11 mouse cellular contexts compared by ENCODE assay signal in the genomic region with DNA sequence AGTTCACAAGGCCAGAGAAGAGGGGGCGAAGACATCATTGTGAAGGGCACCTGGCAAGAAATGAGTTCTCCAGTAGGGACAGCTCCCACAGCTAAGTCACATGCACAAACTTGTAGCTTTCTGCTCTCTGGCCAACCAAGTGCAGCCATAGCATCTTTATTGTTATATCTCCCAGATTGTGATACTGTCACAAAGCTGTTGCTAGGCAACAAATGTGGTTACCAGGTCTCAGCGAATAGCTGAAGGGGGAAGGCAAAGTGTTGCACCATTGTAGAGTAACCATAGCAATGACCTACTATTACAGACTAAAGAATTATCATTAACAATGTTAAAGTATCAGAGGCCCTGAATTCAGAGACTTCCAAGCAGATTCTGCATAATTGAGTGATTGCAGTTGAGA. TPM values are rescaled to one million over a fixed set of nuclear protein-coding genes. Genes with fewer than 3 reads are reported as not detected.
A peak's percentile ranks its signal among the peaks of the same experiment; 100 is the strongest.
DNase-seq lines count a peak whose midpoint lies in the region; ATAC-seq and TF ChIP-seq lines count a peak whose summit lies in the region.
"Had no signal": no experiment of that assay in that cellular context is flagged by ENCODE, and none has a peak within 500 bp of the region (broad histone marks: within the 10 kb centered on the region; RNA-seq: fewer than 3 reads in every experiment).

No protein-coding gene starts in this region.

- WGBS in hindbrain, embryonic 14.5 days, result 20% methylated on average over 2 of the region's 2 CpGs
- WGBS in midbrain, postnatal 0 days, result 30% methylated on average over 2 of the region's 2 CpGs

- H3K9me3 ChIP-seq in hindbrain, embryonic 14.5 days (ENCODE audit: control insufficient read depth, low read length), result no peaks in the 10 kb centered on the region
- no peaks in the 10 kb centered on the region for H3K9me3 ChIP-seq in midbrain, postnatal 0 days (ENCODE audit: low read length)
- H3K9me3 ChIP-seq: heart, embryonic 13.5 days; kidney, embryonic 15.5 days had no signal

- DNase-seq in adrenal gland, postnatal 14 days, result peak; percentile 14
- no peak for DNase-seq in adrenal gland, postnatal 25 days
- peak; percentile 81 for DNase-seq in embryo, embryonic 10.5 days (ENCODE audit: low spot score)
- peak; percentile 76 for DNase-seq in hindbrain, embryonic 14.5 days (ENCODE audit: low spot score)
- peak; percentile 84 for DNase-seq in midbrain, postnatal 0 days (ENCODE audit: low spot score)
- DNase-seq in adrenal gland, adult 18-20 months (ENCODE audit: low spot score in 2 of 2), result no peak
- DNase-seq in cerebellum, postnatal 14 days, result no peak
- no peak for DNase-seq in liver
- DNase-seq: left cerebral cortex, postnatal 4 days had no signal

- peak overlapping the region; percentile 88; the same call in 1 of the 2 replicates for H3K4me2 ChIP-seq in hindbrain, embryonic 14.5 days (replicated peaks)
- H3K4me2 ChIP-seq in midbrain, postnatal 0 days (ENCODE audit: low read depth, low read length, poor library complexity, severe bottlenecking), result no peak overlapping the region

- H3K4me1 ChIP-seq in hindbrain, embryonic 14.5 days (replicated peaks; ENCODE audit: control insufficient read depth, insufficient read depth, low read length), result no peaks in the 10 kb centered on the region
- H3K4me1 ChIP-seq in midbrain, postnatal 0 days (ENCODE audit: insufficient read depth, low read length), result peaks cover 3% of the 10 kb centered on the region; the same call in 1 of the 2 replicates

- H3K9ac ChIP-seq in hindbrain, embryonic 14.5 days, result no peak overlapping the region
- no peak overlapping the region for H3K9ac ChIP-seq in midbrain, postnatal 0 days (replicated peaks; ENCODE audit: low read length, poor library complexity, severe bottlenecking)

- no peak overlapping the region; the same call in 1 of the 2 replicates for H3K27ac ChIP-seq in hindbrain, embryonic 14.5 days
- H3K27ac ChIP-seq in midbrain, postnatal 0 days (ENCODE audit: low read depth, low read length), result peak overlapping the region; percentile 7; the same call in 1 of the 2 replicates
- H3K27ac ChIP-seq: heart, embryonic 13.5 days; kidney, embryonic 15.5 days had no signal

- H3K36me3 ChIP-seq in hindbrain, embryonic 14.5 days (replicated peaks; ENCODE audit: control insufficient read depth, insufficient read depth), result no peaks in the 10 kb centered on the region
- H3K36me3 ChIP-seq in midbrain, postnatal 0 days (ENCODE audit: insufficient read depth, low read length), result no peaks in the 10 kb centered on the region
- H3K36me3 ChIP-seq: heart, embryonic 13.5 days; kidney, embryonic 15.5 days had no signal

- no peak for TF ChIP-seq CTCF in midbrain, postnatal 0 days (IDR thresholded peaks at IDR 0.05)

- ATAC-seq in hindbrain, embryonic 14.5 days (ENCODE audit: low FRiP score), result peak; percentile 65
- ATAC-seq in midbrain, postnatal 0 days (ENCODE audit: low FRiP score), result peak; percentile 84

- no peak overlapping the region for H3K4me3 ChIP-seq in hindbrain, embryonic 14.5 days (replicated peaks; ENCODE audit: low read length)
- H3K4me3 ChIP-seq in midbrain, postnatal 0 days (ENCODE audit: low read depth, low read length), result no peak overlapping the region

- H3K27me3 ChIP-seq in hindbrain, embryonic 14.5 days (ENCODE audit: control insufficient read depth, insufficient read depth, low read length), result peaks cover 20% of the 10 kb centered on the region
- 0 out of 2 replicates have a peak, but pooled peaks cover 14% of the 10 kb centered on the region for H3K27me3 ChIP-seq in midbrain, postnatal 0 days (ENCODE audit: insufficient read depth, low read length)

RNA-seq across cellular contexts. Expression of a gene that starts 37.4 kb away (rescaled TPM):
- 19.6 and 22.0 TPM in 2 replicates for total RNA-seq in adrenal gland, postnatal 14 days (2021)
- 17.5 and 28.8 TPM in 2 replicates for total RNA-seq in adrenal gland, postnatal 25 days (2021)
- polyA plus RNA-seq in hindbrain, embryonic 14.5 days (2014; fragmentation: Nextera tagmentation; extraction: Ambion mirVana), result 64.3 and 70.7 TPM in 2 replicates
- 163 and 184 TPM in 2 replicates for total RNA-seq in midbrain, postnatal 0 days (2014; rRNA removed)
- 46.4 and 55.5 TPM in 2 replicates for polyA plus RNA-seq in midbrain, postnatal 0 days (2015; fragmentation: Nextera tagmentation; extraction: Ambion mirVana)
- total RNA-seq in adrenal gland, adult 18-20 months (2021), result 10 to 100 TPM; 21.5 to 24.1 TPM

Comparison
In these comparisons a context has a peak if more than half of its experiments do, and no peak if none do; other contexts are left out.
1. DNase-seq: peak in adrenal gland, postnatal 14 days (single experiment), embryo, embryonic 10.5 days (single experiment), hindbrain, embryonic 14.5 days (single experiment) and midbrain, postnatal 0 days (single experiment); none in adrenal gland, postnatal 25 days (single experiment), adrenal gland, adult 18-20 months (0 of 2), cerebellum, postnatal 14 days (0 of 2) and liver (single experiment).